Mouse (Mus musculus) CD4-positive, CD25-positive, alpha-beta regulatory T cell, adult 4 months (primary cell): Measurements from ENCODE around the gene RPS10-NUDT3. TPM values are rescaled to one million over a fixed set of nuclear protein-coding genes. Genes with fewer than 3 reads are reported as not detected.
A peak's percentile ranks its signal among the peaks of the same experiment; 100 is the strongest.

Experiments
- ATAC-seq: one replicate; pipeline ENCODE4 v1.8.0; 2017
- polyA plus RNA-seq, 2 experiments: library from polyadenylated mRNA; unstranded; fragments of 100-300 nt; shearing (Covaris generic); gene quantifications; one replicate each; pipeline ENCODE4 v1.2.1; 2017

Gene RPS10-NUDT3
- polyA plus RNA-seq, 2 experiments from 2014 or later: not detected

GRCm38 (mm10) chr17:27573772-27574320 lies 61.2 kb downstream of the RPS10-NUDT3 start:
- ATAC-seq: no peak

- no peak for ATAC-seq
Measured at GRCm38 (mm10) chr17:27571315-27571714, 63.7 kb downstream of the RPS10-NUDT3 start.

- ATAC-seq: no peak
Measured at GRCm38 (mm10) chr17:27568228-27568627, 66.8 kb downstream of the RPS10-NUDT3 start.

GRCm38 (mm10) chr17:27565942-27566267 lies 69.1 kb downstream of the RPS10-NUDT3 start:
- peak; percentile 31 for ATAC-seq

GRCm38 (mm10) chr17:27565163-27565941 lies 69.7 kb downstream of the RPS10-NUDT3 start, which contains the start of gene AI413582:
Gene AI413582, minus strand, starts transcription at chr17:27565756.
- ATAC-seq: peak; percentile 98

GRCm38 (mm10) chr17:27564391-27565162 lies 70.4 kb downstream of the RPS10-NUDT3 start:
- ATAC-seq: peak; percentile 8

GRCm38 (mm10) chr17:27563771-27564244 lies 71.2 kb downstream of the RPS10-NUDT3 start:
- ATAC-seq: no peak

GRCm38 (mm10) chr17:27561809-27562526 lies 73.1 kb downstream of the RPS10-NUDT3 start:
- ATAC-seq: no peak

- ATAC-seq: no peak
Measured at GRCm38 (mm10) chr17:27560926-27561480, 74.0 kb downstream of the RPS10-NUDT3 start.

- no peak for ATAC-seq
Measured at GRCm38 (mm10) chr17:27559596-27559995, 75.4 kb downstream of the RPS10-NUDT3 start.

- ATAC-seq: no peak
Measured at GRCm38 (mm10) chr17:27558845-27559244, 76.2 kb downstream of the RPS10-NUDT3 start.

GRCm38 (mm10) chr17:27557927-27558661 lies 76.9 kb downstream of the RPS10-NUDT3 start:
- ATAC-seq: no peak

- ATAC-seq: peak; percentile 40
Measured at GRCm38 (mm10) chr17:27557181-27557926, 77.7 kb downstream of the RPS10-NUDT3 start.

- peak; percentile 74 for ATAC-seq
Measured at GRCm38 (mm10) chr17:27556315-27557011, 78.6 kb downstream of the RPS10-NUDT3 start, which contains the start of gene Hmga1. Gene Hmga1, plus strand, starts transcription at chr17:27556497.

- peak; percentile 34 for ATAC-seq
Measured at GRCm38 (mm10) chr17:27555512-27556172, 79.4 kb downstream of the RPS10-NUDT3 start.

- no peak for ATAC-seq
Measured at GRCm38 (mm10) chr17:27555075-27555511, 79.9 kb downstream of the RPS10-NUDT3 start.

GRCm38 (mm10) chr17:27554062-27554960 lies 80.7 kb downstream of the RPS10-NUDT3 start:
- no peak for ATAC-seq
